Mouse (Mus musculus) MEL (cell line): Measurements from ENCODE around the gene Mxra8.

Experiments
- BHLHE40 ChIP-seq: IDR thresholded peaks from 2 replicates; pipeline ENCODE4 v1.6.1; 2012; ENCODE audit warnings: low read depth, mild to moderate bottlenecking, inconsistent platforms, low read length, improper control_type of control experiment, borderline replicate concordance
- CTCF ChIP-seq, 3 experiments: IDR thresholded peaks in 2 of 3; conservative IDR thresholded peaks in 1 of 3; 2 replicates each; pipeline ENCODE4 v1.5.1; 2011 to 2012; ENCODE audit warnings: low read length in 3 of 3, low read depth in 2 of 3, mild to moderate bottlenecking in 2 of 3, improper control_type of control experiment in 1 of 3, inconsistent platforms in 1 of 3, mixed read lengths in 1 of 3, moderate library complexity in 1 of 3; ENCODE audit not compliant: control insufficient read depth in 1 of 3, insufficient read depth in 1 of 3, poor library complexity in 1 of 3, severe bottlenecking in 1 of 3
- EP300 ChIP-seq, 2 experiments: IDR thresholded peaks; 2 replicates each; pipeline ENCODE4 v1.6.1; 2011; ENCODE audit warnings: improper control_type of control experiment in 2 of 2, low read length in 2 of 2, low read depth in 1 of 2, mild to moderate bottlenecking in 1 of 2
- MAZ ChIP-seq: IDR thresholded peaks from 2 replicates; pipeline ENCODE4 v1.6.1; 2012; ENCODE audit warnings: low read depth, mild to moderate bottlenecking, inconsistent platforms, low read length, improper control_type of control experiment
- NELFE ChIP-seq: IDR thresholded peaks from 2 replicates; pipeline ENCODE4 v1.6.1; 2011; ENCODE audit warnings: low read depth, low read length, improper control_type of control experiment
- POLR2A ChIP-seq, 2 experiments: IDR thresholded peaks; 2 replicates each; pipeline ENCODE4 v1.6.1; 2011 to 2012; ENCODE audit warnings: low read length in 2 of 2, mild to moderate bottlenecking in 2 of 2, control low read depth in 1 of 2, improper control_type of control experiment in 1 of 2, low read depth in 1 of 2, moderate library complexity in 1 of 2; ENCODE audit not compliant: control insufficient read depth in 1 of 2, insufficient read depth in 1 of 2, poor library complexity in 1 of 2
- POLR2AphosphoS5 ChIP-seq: IDR thresholded peaks from 2 replicates; pipeline ENCODE4 v1.6.1; 2012; ENCODE audit warnings: low read depth, borderline replicate concordance, mild to moderate bottlenecking, inconsistent platforms, low read length, moderate library complexity, mixed read lengths
- ZKSCAN1 ChIP-seq: IDR thresholded peaks from 2 replicates; pipeline ENCODE4 v1.6.1; 2012; ENCODE audit warnings: low read depth, mild to moderate bottlenecking, inconsistent platforms, low read length, improper control_type of control experiment, moderate library complexity
- ZMIZ1 ChIP-seq: IDR thresholded peaks from 2 replicates; pipeline ENCODE4 v1.6.1; 2012; ENCODE audit warnings: low read depth, mild to moderate bottlenecking, inconsistent platforms, low read length, improper control_type of control experiment, moderate library complexity

- TF ChIP-seq EP300 (IDR thresholded peaks at IDR 0.05; ENCODE audit: low read depth in 1 of 2, low read length in 2 of 2), result no peak
- no peak for TF ChIP-seq POLR2A (IDR thresholded peaks at IDR 0.05; ENCODE audit: control insufficient read depth in 1 of 2, insufficient read depth in 1 of 2, low read depth in 1 of 2, low read length in 2 of 2, poor library complexity in 1 of 2)
- no peak for TF ChIP-seq CTCF (IDR thresholded peaks at IDR 0.05 in 2 of 3, conservative IDR thresholded peaks at IDR 0.05 in 1 of 3; ENCODE audit: control insufficient read depth in 1 of 3, insufficient read depth in 1 of 3, low read depth in 2 of 3, low read length in 3 of 3, poor library complexity in 1 of 3, severe bottlenecking in 1 of 3)
- no peak for TF ChIP-seq POLR2AphosphoS5
- no peak for TF ChIP-seq NELFE
- no peak for TF ChIP-seq MAZ
- no peak for TF ChIP-seq ZKSCAN1
- no peak for TF ChIP-seq BHLHE40
- no peak for TF ChIP-seq ZMIZ1
Observed at GRCm38 (mm10) chr4:155829866-155830265, 9.6 kb upstream of the Mxra8 start.
